Mouse (Mus musculus): ENCODE measurements around the gene Kmt5a. TPM values are rescaled to one million over a fixed set of nuclear protein-coding genes. Genes with fewer than 3 reads are reported as not detected.

Gene Kmt5a
- 18.0 and 26.4 TPM in 2 replicates for polyA plus RNA-seq (2015; fragmentation: Nextera tagmentation; extraction: Ambion mirVana)

DNA sequence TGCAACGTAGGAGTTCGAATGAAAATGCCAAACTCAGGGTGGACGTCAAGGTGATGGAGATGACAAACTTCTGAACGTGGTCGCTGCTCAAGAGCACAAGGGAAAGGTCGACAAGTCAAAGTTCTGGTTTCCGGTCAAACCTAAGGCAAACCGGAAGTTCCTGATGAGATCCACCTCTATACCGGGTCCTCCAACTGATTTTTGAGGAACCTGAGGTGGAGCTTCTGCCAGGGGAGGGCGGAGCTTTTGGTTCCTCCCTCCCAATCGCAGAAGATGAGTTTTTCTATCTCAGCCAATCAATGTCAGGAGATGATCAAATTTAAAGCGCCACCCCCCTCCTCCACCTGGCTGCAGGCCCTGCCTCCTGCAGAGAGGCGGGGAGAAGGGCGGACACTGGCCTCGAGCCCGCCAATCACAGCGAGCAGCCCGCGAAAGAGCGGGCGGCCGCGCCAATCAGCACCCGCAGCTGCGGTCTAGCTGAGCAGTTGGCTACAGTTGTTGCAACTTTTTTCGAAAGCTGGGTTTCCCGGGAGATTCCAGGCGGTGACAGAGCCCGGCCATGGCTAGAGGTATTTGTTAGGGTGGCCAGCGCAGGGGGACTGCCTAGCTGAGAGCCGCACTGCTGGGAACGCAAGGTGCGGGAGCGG lies at the start of gene Kmt5a:
TSS of gene Kmt5a (plus strand) at position 484 of the 647 bp plus-strand sequence.

DNA sequence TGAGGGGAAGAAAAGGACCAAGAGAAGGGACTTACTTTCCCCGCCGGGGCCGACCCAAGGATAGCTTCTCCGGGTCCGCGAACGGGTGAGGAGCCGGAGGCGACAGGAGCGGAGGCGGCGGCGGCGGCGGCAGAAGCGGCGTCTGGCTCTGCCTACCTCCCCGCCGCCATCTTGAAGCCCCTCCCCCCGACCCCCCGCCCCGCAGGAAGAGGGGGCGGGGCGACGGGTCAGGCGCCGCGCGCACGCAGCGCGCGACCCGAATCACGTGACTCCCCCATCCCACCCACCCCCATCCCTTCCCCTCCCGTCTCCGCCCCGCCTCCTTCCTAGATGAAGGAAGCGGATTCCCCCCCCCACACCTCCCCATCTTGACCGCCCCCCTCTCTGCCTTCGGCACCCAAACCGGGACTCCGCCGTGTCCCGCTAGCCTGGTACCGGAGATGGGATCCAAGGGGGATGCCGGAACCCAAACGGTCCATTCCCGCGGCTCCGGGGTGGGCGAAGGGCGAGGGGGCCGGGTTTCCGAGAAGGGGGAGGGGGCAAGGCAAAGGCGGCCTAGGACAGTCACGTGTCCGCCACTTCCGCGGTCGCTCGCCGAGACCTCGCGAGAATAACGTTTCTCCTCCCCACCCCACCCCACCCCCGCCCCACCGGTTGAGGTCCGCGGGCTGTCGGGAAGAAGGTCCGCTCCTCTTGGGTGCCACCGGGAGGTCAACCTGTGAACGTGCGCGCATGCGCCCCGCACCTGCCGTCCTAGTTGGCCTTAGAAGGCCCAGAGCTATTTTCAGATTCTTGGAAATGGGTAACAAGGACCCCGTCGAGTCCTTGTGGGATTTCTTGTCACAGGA lies 14.1 kb upstream of the Kmt5a start, which contains the start of gene Sbno1:
TSS of gene Sbno1 (minus strand) at position 590 of the 848 bp plus-strand sequence.

DNA sequence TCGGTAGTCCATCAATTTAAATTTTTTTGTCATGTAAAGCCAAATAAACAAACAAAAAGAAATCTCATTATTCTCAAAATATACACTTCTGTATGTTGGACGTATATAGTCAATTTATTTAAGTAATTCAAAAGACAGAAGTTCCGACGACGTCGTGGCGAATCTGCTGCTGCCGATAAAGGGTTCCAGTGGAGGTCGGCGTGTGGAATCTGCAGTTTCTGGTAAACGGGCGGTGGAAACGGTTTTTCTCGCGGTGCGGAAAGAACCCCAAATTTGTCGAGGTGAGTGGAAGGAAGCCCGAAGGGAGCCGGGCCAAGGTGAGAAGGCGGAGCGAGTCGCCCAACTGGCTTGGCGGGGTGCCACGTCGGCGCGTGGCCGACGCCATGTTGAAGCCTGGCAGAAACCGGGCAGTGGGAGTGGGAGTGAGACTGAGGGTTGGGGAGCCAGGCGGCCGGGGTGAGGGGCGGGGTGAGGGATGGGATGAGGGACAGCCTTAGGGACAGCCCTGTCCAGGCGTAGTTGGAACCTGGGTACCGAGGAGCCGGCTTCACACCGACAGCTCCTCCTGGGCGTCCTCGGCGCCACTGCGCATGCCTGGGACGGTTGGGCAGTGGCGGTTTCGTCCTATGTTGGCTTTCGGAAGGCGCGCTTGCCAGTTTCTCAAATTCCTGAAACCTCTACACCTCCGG lies 43.4 kb downstream of the Kmt5a start, which contains the start of gene Snrnp35:
TSS of gene Snrnp35 (plus strand) at position 169 of the 689 bp plus-strand sequence.

Small RNA genes lying within 50 kb of the gene (microRNA-seq; reads per million reads assigned to microRNA genes)
- 0.41 to 0.42 reads per million in 2 experiments for gene Gm27486

Other genes with a start within 250 kb of the Kmt5a start
- gene Pitpnm2, start 190.2 kb upstream of the Kmt5a start, polyA plus RNA-seq (2015; fragmentation: Nextera tagmentation; extraction: Ambion mirVana): 2.0 and 2.3 TPM in 2 replicates
- 3.2 and 3.8 TPM in 2 replicates for gene Mphosph9, start 112.0 kb upstream of the Kmt5a start, polyA plus RNA-seq (2015; fragmentation: Nextera tagmentation; extraction: Ambion mirVana)
- gene 2810006K23Rik, start 111.8 kb upstream of the Kmt5a start, polyA plus RNA-seq (2015; fragmentation: Nextera tagmentation; extraction: Ambion mirVana): 7.6 and 8.5 TPM in 2 replicates
- 61.2 and 82.7 TPM in 2 replicates for gene Cdk2ap1, start 76.8 kb upstream of the Kmt5a start, polyA plus RNA-seq (2015; fragmentation: Nextera tagmentation; extraction: Ambion mirVana)
- gene Sbno1, start 13.9 kb upstream of the Kmt5a start, polyA plus RNA-seq (2015; fragmentation: Nextera tagmentation; extraction: Ambion mirVana): 35.2 and 36.9 TPM in 2 replicates
- gene Rilpl2, start 38.4 kb downstream of the Kmt5a start, polyA plus RNA-seq (2015; fragmentation: Nextera tagmentation; extraction: Ambion mirVana): 14.4 and 23.1 TPM in 2 replicates
- gene Snrnp35, start 43.2 kb downstream of the Kmt5a start, polyA plus RNA-seq (2015; fragmentation: Nextera tagmentation; extraction: Ambion mirVana): 13.4 and 15.0 TPM in 2 replicates
- 69.3 and 90.5 TPM in 2 replicates for gene Rilpl1, start 91.5 kb downstream of the Kmt5a start, polyA plus RNA-seq (2015; fragmentation: Nextera tagmentation; extraction: Ambion mirVana)
- 349 and 403 TPM in 2 replicates for gene Tmed2, start 100.8 kb downstream of the Kmt5a start, polyA plus RNA-seq (2015; fragmentation: Nextera tagmentation; extraction: Ambion mirVana)
- gene Ddx55, start 112.9 kb downstream of the Kmt5a start, polyA plus RNA-seq (2015; fragmentation: Nextera tagmentation; extraction: Ambion mirVana): 4.3 and 5.4 TPM in 2 replicates
- gene Eif2b1, start 139.2 kb downstream of the Kmt5a start, polyA plus RNA-seq (2015; fragmentation: Nextera tagmentation; extraction: Ambion mirVana): 57.1 and 60.7 TPM in 2 replicates
- 19.6 and 24.5 TPM in 2 replicates for gene Gtf2h3, start 139.2 kb downstream of the Kmt5a start, polyA plus RNA-seq (2015; fragmentation: Nextera tagmentation; extraction: Ambion mirVana)
- 17.0 and 19.4 TPM in 2 replicates for gene Atp6v0a2, start 188.6 kb downstream of the Kmt5a start, polyA plus RNA-seq (2015; fragmentation: Nextera tagmentation; extraction: Ambion mirVana)